1 mouse cellular context compared by ENCODE assay signal in the genomic region with DNA sequence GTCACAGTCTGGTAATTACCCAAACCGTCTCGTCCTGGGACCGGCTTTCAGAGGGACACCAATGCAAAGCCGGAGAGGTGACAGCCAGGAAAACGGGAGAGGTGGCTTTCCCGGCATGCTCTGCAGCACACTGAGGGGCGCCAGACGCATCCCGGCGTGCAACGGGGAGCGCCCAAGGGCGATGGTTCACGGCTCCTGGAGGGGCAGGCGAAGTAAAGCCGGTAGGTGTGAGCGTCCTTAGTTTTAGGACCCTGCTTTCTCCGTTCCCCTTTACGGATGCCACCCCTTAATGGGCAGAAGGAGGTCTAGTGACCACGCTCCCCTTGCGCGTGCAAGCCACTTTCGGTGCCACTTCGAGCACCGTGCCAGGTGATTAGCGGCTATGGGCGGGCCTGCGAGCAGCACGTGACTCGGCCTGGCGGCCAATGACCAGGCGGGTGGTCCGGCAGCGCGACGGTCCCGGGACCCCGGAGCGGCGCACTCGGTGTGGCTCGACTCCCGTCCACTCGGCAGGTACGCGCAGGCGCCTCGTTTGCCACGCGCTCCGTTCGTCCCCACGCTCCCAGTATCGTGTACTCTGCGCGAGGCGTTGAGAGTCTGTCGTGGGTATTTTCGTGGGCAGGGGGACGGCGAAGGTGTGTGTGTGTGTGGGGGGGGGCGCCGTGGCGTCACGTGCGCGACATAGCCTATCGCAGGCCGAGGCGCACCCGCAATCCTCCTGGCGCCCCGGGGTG.
TF ChIP-seq lines count a peak whose summit lies in the region.

No protein-coding gene starts in this region.

TF ChIP-seq in MEL, 35 proteins besides CTCF, POLR2A, EP300 and RAD21 (continued from another document):
- TF ChIP-seq GATA1 (IDR thresholded peaks at IDR 0.05; ENCODE audit: low read depth, low read length) (no peak), MYC (IDR thresholded peaks at IDR 0.05; ENCODE audit: low read depth, low read length) (peak; percentile 62; the same call in 1 of the 2 replicates), BHLHE40 (IDR thresholded peaks at IDR 0.05; ENCODE audit: borderline replicate concordance, low read depth, low read length) (peak; percentile 25; the same call in 1 of the 2 replicates), USF1 (IDR thresholded peaks at IDR 0.05; ENCODE audit: low read depth, low read length) (peak; percentile 92), MEF2A (IDR thresholded peaks at IDR 0.05; ENCODE audit: extremely low read depth, insufficient replicate concordance, low read depth, low read length, poor library complexity, severe bottlenecking) (no peak), NELFE (IDR thresholded peaks at IDR 0.05; ENCODE audit: low read depth, low read length) (peak; percentile 43; the same call in 1 of the 2 replicates), ZNF384 (IDR thresholded peaks at IDR 0.05; ENCODE audit: low read depth, low read length) (no peak), USF2 (IDR thresholded peaks at IDR 0.05; ENCODE audit: borderline replicate concordance in 1 of 2, insufficient read depth in 1 of 2, low read depth in 1 of 2, low read length in 2 of 2) (peak; percentile 24 to 70; a peak in 2 of 4 replicates), SMC3 (IDR thresholded peaks at IDR 0.05; ENCODE audit: low read depth, low read length) (no peak)
